Mouse (Mus musculus) left cerebral cortex, adult 11 months (tissue): ENCODE data around the gene Irf2bp2.

Experiments used
- DNase-seq: peaks from one replicate; pipeline ENCODE4 v3.0.0; 2022; ENCODE audit warnings: low spot score

Gene Irf2bp2

DNA sequence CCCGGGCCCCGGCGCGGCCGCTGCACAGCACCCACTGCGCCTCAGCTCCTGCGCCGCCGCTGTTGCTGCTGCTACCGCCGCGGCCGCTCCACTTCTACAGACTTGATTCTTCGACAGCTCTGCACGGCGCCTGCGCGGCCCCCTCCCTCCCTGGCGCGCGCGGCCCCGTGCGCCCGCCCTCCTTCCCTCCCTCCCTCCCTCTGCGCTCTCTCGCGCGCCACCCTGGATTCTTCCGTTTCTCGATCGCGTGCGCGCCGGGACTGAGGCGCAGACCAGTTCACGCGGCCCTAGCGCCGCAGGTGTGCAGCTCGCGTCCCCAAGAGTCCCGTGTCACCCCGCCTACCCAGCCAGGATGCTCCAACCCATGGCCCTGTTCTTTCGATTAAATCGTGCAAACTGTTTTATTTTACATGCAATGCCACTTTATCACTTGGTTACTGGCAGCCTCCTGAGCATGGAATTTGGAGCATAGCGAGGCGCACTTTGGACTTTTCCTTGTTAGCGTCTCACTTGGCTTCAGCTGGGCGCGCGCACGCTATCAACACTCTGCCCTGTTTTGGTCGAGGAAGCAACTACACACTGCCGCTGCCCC is at the start of gene Irf2bp2:
Gene Irf2bp2, minus strand, starts transcription at position 98 of the 592 bp plus-strand sequence.
- peak; percentile 81 for DNase-seq

DNA sequence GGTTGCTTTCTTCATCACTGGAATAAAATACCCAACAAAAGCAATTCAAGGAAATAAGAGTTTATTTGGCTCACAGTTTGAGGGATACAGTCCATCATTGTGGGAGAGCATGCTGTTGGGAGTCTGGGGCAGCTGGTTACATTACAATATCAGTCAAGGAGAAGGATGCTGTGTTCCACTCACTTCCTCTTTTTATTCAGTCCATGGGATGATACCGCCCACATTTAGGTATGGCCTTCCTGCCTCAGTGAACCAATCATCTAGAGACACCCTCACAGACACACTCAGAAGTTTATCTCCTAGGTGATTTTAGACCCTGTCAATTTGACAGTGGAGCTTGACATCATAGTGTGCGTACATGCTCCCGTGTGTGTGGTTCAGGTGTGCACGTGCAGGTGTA is 48.9 kb upstream of the Irf2bp2 start:
- DNase-seq = no peak

DNA sequence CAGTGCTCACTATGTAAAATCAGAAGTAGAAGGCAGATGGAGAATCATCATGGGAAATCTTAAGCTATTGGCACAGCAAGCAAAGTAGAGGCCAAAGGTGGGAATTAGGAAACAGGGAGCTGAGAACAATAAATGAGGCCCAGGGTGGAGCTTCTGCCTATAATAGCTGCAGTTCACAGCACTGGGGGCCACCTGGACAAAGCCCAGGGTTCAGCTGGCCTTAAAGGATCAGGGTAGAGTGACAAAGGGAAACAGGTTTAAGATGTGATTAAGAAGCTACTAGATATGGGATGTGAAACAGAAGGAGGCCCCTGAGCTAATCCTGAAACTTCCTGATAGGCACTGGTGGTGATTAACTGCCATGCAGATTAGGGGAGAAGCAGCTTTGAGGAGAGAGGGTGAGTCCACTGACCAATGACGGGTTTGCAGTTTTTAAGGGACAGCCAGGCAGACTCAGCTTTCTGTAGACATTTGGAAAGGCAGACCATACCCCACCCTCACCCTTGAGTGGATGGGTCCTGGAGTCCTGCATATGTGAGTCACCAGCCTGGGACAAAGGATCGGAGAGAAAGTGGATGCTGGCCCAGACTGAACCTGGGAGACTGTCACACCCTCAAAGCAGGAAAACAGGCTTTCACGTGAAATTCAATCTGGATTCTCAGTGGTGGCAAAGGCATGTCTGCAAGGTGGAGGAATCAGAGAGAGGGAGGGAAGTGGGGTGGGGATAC is 47.9 kb upstream of the Irf2bp2 start:
- DNase-seq = no peak

DNA sequence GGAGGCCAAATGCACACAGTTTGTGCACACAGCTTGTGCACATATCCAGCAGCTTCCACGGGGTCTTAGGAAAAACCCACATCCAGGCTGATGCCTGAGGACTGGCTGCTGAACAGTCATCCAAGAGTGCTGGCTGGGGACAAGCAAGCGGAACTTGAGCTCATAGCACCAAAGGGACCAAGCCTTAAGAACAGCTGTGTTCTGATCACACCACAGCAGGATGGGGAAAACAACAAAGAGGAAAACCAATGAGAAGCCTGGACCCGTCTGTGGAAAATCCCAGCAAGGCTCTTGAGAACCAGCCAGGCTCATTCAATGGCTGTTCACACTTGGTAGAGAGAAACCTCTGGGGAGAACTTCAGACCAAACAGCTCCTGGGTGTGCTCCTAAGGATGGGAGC is 45.4 kb upstream of the Irf2bp2 start:
- DNase-seq = no peak

DNA sequence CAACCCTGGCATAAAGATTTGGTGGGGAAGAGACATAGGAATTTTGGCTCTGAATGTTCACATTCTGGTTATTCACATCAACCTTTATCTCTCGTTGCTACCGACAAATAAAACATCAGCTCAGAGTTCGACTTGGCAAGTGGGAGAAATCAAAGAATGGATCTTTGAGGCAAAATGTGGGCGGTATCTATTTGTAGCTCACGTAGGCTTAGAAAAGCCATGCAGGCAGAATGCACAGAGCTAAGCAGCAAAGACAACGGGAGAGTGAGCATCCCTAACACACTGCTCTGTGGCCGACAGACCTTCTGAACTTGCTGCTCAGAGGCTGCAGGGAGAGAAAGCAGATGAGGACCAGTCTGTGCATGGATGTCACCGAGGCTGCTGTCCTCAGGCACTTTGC is 44.2 kb upstream of the Irf2bp2 start:
- peak; percentile 61 for DNase-seq

DNA sequence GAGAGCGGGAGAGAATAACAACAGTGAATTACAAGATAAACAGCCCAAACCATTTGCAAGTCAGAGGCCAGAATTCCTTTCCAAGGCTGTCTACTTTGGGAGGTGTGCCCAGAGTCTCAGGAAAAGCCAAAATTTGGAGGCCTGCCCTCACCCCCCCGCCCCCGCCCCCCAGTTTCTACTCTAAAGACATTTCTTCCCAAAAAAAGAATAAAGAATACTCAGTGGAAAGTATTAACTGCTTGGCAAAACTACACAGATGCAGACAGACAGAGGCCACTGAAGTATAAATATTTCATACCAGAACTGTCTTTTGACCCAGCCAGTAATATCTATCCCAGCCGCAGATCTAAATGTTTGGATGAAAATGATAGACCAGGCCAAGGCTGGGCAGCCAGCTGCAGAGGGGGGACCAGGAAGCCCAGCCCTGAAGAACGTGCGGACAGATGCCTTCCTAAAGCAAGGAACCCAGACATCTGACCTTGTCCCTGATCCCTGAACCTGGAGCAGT is 40.8 kb upstream of the Irf2bp2 start:
- no peak for DNase-seq

DNA sequence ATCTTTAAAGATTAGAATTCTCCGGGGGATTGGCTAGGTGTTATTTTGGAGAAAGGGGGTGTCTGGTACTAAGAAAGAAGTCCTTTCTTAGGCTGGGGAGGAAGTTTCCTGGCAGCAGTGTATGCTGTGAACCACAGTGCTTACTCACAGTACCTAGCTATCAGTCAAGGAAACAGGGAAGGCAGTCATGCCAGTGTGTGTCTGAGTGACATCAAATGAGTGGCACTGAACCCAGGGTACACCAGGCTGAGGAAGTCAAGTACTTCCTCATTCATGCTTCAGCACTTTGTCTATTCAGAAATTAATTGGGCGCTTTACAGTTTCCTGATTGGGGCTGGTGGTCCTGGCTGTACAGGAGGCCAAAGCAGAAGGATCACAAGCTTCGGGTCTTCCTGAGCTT is 34.8 kb upstream of the Irf2bp2 start:
- DNase-seq = no peak

DNA sequence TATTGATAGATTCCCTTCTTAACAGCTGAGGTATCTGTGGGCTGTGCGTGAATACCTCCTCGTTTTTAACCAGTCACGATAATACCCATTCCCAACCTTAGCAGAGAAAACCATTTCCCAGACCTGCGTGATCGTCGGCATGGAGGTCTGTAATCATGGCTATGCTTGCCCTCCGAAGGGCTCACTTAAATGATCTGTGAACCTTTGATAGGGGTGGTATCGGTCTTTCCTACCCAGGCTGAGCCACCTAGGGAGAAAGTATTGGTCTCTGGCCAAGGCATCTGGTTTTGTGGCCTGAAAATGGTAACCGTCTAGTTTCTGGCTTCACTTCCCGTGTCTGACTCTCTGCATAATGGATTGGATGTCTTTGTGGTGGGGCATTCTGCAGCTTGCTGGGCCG is 32.6 kb upstream of the Irf2bp2 start:
- no peak for DNase-seq

DNA sequence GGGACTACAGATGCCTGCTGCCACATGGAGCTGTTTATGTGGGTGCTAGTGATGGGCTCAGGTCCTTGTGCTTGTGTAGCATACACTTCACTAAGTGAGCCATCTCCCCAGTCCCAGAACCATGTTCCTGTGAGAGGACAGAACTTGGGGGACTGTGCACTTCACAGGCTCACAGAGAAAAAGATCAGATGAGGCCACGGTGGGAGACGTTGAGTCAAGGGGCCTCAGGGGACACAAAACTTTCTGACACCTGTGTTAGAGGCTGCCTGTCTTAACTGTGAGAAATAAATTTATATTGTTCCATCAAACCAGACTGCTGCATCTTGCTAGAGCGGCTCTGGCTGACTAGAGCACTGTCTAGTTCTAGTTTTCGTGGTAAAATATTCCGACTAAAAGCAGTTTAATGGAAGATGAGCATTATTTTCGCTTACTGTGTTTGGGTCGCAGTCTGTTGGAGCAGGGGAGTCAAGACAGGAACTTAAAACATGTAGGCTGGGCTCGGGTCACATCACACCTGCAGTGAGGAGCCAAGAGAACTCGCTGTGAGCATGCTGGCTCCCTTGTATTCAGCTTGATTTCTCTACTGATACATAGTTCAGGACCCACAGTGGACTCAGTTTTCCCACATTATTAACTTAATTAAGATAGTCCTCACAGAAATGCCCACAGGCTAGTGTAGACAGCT is 28.5 kb upstream of the Irf2bp2 start:
- DNase-seq = no peak

DNA sequence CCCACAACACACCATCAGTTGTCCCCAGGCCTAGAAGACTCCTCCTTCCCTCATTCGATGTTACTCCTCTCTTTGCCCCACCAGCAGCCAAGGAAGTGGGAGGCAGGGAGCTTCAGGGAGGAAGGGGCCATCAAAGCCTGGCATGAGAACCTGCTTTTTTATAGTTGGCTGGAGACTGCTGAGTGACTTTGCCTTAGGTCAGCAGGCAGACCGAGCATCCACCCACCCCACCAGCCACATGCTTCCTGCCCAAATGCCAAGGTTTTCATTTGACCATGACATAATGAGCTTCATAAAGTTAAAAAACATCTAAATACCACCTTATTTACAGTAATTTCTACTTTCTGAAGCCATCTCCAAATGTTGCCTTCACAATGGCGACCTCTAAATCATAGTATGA is 26.9 kb upstream of the Irf2bp2 start:
- no peak for DNase-seq

DNA sequence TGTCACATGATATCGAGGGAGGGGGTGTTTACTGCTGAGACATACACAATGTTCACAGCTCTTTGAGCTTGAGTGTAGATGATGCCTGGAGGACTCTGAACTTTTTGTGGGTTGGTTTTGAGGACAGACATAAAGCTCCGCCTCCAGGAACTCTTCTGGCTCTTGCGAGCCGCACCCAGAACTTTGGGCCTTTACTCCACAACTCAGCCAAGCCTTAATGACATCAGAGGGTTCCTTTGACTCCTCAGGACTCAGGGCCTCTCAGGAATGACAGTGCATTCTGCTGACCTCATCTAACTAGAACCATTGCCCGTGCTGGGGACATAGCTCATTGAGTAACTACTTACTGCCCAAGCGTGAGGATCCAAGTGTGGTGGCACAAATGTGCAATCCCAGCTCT is 25.7 kb upstream of the Irf2bp2 start:
- DNase-seq = no peak

DNA sequence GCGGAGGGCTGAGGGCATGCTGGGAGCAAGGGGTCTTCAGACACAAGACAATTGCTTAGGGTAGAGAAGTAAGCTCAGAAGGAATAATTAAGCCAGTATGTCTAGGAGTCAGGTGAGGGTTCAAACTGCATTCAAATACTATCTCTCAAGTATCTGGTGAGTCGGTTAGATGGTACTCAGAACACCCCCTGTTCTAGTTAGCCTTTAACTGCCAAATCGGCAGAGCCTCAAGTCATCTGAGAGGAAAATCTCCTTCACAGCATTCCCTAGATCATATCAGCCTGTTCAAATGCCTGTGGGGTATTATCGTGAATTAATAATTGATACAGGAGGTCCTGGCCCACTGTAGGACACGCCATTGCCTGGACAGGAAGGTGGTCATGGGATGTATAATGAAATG is 23.9 kb upstream of the Irf2bp2 start:
- no peak for DNase-seq

DNA sequence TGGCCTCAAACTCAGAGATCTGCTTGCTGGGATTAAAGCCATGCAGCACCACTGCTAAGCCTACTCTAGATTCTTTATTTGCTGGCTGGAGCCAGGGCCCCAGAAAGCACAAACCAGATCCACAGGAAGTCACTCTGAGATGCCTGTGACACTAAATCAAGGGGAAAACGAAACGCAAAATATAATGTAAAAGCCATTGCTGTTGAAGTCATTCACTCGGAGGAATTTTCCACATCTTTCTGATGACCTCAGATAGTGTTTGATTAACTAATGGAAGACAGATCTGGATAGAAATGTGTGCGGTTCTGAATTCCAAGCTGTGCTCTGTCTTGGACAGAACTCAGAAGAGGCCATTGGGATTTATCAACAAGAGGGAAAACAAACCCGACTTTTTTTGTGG is 22.9 kb upstream of the Irf2bp2 start:
- no peak for DNase-seq

DNA sequence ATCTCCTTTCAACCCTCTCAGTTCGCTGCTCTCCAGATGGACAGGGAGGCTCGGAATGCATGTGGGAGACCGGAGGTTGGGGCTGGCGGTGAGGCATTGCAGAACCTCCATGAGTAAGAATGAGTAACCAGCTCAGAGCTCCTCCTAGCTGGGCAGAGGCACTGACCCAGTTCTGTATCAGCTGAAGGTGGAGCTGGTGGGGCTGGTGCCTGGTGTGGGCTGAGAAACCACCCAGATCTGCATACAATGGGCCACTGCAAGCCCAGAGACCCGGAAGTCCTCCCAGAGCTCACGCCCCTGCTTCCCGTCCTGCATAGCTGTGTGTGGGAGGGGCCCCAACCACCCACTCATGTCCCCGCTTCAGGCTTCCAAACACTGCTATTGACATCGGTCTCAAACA is 22.0 kb upstream of the Irf2bp2 start:
- no peak for DNase-seq

DNA sequence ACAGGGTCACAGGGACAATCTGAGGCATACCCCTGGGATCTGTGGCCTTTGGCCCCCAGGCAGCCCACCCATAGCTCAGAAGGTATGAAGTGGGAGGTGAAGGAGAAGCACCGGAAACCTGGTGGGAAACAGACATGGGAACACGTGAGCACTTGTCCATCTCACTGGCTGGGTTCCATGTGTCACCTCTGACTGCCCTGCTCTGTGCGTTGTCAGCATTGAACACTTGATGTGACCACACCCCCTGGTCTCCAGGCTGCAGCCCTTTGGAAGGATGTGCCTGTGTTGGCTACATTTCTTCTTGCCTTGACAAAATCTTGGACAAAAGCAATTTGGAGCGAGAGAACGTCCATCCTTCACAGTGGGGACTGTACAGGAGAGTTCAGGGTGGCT is 20.9 kb upstream of the Irf2bp2 start:
- no peak for DNase-seq

DNA sequence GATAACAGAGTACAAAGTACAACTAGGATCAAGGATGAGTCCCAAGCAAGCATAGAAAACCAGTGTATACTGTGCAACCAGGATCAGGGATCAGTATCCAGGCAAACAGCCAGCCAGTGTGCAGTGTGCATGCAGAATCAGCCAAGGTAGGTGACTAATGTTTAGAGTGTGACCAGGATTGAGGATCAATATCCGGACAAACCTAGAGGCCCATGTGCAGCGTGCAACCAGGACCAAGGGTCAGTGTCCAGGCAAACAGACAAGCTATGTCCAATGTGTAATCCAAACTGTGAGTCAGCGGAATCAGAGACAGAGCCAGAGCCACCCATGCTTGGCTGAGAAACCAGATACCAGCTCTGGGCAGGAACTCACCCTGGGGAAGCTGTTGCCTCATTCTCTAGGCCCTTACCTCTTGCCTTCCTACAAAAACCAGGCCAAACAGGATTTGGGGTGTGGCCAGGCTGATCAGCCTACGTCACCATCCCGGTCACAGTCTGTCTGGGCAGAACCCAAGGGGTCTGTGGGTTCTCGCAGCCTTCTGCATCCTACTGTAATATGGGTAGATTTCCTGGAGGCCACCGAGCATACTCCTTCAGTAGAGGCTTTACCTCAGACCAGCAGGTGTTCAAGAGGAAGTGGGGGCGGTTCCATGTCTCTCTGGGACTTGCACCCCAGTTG is 20.4 kb upstream of the Irf2bp2 start:
- no peak for DNase-seq

DNA sequence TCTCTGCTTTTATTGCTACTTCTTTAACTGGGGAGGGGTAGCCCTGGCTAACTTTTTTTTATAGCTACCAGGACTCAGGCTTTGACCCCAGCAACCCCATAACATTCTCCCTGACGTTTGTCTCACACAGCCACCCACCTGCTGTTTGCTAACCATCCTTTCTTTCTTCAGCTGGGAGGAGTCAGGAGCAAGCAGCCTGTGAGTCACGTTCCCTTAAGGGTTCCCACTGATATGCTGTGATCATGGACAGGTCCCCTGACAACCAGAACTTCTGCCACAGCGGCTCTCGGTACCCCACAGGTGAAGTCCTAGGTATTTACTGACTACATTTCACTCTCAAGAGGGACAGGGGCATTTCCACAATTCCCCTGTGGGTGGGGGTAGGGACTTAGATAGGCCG is 19.4 kb upstream of the Irf2bp2 start:
- no peak for DNase-seq

DNA sequence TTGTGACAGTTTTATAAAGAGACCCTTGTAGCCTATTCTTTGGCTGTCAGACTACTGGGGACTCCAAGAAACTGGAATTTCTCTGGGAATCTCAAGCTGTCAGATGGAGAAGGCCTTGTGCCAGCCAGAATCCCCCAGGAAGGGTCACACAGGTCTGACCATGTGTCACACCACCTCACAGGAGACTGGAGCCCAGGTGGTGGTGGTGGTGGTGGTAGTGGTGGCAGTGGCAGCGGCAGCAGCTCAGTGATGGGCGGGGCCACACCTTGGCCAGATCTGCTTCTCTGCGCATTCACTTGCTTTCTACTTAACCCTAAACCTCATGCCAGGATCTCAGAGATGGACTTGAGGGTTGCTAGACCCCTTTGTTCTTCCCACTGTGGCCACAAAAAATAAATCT is 19.0 kb upstream of the Irf2bp2 start:
- no peak for DNase-seq

DNA sequence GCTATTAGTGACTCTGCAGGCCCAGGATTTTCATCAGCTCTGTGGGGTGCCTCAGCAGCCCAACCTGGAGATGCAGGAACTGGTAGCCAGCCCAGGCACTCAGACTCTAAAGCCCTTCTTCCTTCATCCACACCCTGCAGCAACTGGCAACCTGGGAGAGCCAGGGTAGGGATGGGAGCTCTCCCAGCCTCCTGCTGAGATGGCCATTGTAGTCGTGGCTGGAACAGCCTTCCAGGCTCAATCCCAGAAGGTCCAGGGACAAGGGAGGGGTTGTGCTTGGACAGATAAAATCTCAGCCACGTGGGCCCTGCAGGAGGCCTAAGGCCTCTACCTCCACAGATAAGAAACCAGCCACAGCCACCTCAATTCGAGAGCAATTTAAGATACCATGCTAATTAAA is 16.9 kb upstream of the Irf2bp2 start:
- DNase-seq = no peak

DNA sequence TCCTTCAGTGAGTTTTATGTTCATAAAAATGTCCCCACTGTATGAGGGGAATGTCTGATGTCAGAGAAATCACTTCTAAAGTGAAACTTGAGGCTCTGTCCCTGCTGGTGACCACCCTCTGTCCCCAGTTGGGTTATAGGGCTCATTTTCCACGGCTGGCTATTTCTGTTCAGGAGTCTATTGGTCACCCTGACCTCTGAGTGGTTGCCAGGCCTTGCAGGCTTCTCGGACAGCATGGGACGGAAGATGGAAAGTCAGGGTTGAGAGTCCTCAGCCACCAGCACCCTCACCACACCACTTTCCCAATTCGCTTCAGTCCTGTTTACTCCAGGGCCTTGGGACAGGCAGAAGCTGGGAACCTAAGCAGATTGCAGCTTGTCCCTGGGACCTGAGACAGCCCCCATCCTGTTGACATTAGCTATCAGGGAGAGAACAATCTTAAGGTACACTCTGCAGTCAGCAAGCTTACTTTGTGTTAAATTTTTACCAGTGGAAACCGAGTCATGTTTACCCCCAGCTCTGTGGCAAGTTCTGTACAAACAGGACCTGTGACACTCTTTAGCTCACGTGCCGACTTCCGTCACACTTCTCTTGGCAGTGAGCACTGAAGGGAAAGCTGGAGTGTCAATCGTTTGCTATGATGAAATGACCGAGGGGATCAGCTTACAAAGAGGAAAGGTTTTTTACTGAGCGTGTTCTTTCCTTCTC is 15.9 kb upstream of the Irf2bp2 start:
- no peak for DNase-seq

DNA sequence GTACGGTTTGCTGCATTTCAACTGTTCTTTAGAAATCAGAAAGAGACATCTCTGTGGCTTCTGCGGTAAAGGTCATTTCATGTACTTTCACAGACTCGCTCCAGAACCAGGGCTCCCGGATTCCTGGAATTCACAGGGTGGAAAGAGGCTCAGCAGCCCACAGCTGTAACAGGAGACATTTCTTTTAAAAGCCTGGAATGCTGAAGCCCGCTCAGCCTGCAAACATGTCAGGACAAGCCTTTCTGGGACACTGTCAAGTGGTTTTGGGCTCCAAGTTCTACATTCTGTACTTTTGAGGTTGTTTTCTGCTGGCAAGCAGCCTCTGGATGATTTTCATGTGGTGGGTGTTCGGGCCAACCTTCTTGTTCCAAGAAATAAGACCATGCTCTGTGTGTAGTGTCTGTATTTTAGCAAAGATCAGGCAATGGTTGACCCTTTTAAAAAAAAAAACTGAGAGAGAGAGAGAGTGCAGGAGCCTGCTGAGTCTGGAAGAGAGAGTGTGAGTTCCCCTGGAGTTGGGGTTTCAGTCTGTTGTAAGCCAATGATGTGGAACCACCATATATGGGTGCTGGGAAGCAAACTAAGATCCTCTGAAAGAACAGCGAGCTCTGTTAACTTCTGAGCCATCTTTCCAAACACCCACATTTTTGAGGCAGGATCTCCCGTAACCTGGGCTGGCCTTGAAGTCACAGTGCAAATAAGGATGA is 9.6 kb upstream of the Irf2bp2 start:
- DNase-seq = no peak

DNA sequence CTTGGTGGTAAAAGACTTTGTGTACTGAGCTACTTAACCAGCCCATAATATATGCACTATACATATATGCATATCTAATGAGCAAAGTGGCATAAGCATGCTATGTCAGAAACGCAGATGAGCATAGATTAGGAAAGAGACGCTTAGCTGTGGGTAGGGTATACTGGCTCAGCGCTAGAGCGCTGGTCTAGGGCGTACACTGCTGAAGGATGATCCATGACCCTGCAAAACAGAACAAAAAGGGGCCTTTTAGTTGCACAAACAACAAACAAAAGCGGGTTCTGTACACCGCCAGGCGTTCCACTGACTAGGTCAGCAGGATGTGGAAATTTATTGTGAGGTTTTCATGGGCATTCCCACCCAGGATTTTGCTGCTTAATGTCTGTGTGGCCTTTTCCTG is 8.9 kb upstream of the Irf2bp2 start:
- no peak for DNase-seq
